Mouse (Mus musculus): ENCODE results near the gene Golga4. TPM values are rescaled to one million over a fixed set of nuclear protein-coding genes. Genes with fewer than 3 reads are reported as not detected.

Golga4 gene
- polyA plus RNA-seq, 1 experiment = 23.1 TPM

DNA sequence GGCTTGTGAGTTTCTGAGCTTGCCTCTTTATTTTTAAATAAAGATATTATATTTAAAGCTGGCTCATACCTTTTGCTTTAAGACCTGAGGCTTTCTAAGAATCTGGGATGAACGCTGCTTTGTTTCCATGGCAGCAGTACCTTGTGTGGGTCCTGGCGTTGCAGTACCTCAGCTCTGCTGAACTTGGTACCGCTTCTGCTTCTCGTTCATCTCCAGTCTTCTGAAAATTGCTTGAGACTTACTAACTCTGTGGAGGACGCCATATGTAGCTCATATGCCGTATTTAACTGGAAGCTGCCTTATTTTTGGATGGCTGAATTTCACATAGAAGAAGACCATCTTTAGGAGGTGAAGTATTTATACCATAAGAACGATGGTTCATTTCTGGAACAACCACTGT lies 2.5 kb downstream of the Golga4 start:
- H3K27ac ChIP-seq (ENCODE audit: insufficient read depth, low read depth, low read length) = no peak overlapping the region
- 65% methylated on average over 7 of the region's 7 CpGs for WGBS
- H3K4me3 ChIP-seq (ENCODE audit: insufficient read depth, low read depth, low read length) = no peak overlapping the region
- DNase-seq = no peak
- H3K27me3 ChIP-seq (replicated peaks; ENCODE audit: control insufficient read depth, insufficient read depth, low read length) = no peaks in the 10 kb centered on the region
- H3K36me3 ChIP-seq (ENCODE audit: control insufficient read depth, insufficient read depth, low read length) = no peaks in the 10 kb centered on the region
- TF ChIP-seq POLR2A (IDR thresholded peaks at IDR 0.05; ENCODE audit: low read depth, low read length) (no peak), CTCF (conservative IDR thresholded peaks at IDR 0.05; ENCODE audit: insufficient read depth, insufficient read length, low read depth, low read length) (no peak)
- peaks cover 53% of the 10 kb centered on the region for H3K4me1 ChIP-seq (ENCODE audit: control insufficient read depth, insufficient read depth, low read length)

GRCm38 (mm10) chr9:118510941-118511690 lies 5.0 kb downstream of the Golga4 start:
- peak; percentile 69 for DNase-seq
- TF ChIP-seq POLR2A (IDR thresholded peaks at IDR 0.05; ENCODE audit: low read depth, low read length) = no peak
- TF ChIP-seq CTCF (conservative IDR thresholded peaks at IDR 0.05; ENCODE audit: insufficient read depth, insufficient read length, low read depth, low read length) = no peak
- peak overlapping the region; percentile 87 for H3K27ac ChIP-seq (ENCODE audit: insufficient read depth, low read depth, low read length)
- peaks cover 7% of the 10 kb centered on the region for H3K36me3 ChIP-seq (ENCODE audit: control insufficient read depth, insufficient read depth, low read length)
- 35% methylated on average over 15 of the region's 15 CpGs for WGBS
- no peaks in the 10 kb centered on the region for H3K27me3 ChIP-seq (replicated peaks; ENCODE audit: control insufficient read depth, insufficient read depth, low read length)
- H3K4me3 ChIP-seq (ENCODE audit: insufficient read depth, low read depth, low read length) = no peak overlapping the region
- H3K4me1 ChIP-seq (ENCODE audit: control insufficient read depth, insufficient read depth, low read length) = peaks cover 40% of the 10 kb centered on the region

DNA sequence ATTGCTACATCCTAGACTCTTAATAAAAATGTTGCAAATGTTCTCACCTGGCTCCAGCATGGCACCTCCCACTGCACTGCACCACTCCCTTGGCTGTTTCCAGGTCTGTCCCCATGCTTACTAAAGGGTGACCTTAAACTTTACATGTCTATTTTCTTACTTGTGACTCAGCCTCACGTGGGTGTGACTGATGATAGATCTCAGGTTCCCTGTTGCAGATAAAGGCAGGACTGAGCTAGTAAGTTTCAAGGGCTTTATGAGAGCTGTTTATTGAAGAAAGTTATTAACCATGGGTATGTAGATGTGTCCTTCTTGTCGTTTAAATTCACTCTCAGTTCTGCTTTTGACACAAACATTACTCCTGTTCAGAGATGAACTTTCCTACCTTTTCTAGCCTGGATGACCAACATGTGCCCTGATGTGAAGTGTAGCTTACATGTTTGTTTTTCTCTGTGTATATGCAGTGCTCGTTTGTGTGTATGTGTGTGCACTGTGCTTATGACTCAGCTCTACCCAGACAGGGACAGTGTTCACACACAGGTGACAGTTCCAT lies 6.7 kb downstream of the Golga4 start:
- Histone ChIP-seq H3K4me1 (ENCODE audit: control insufficient read depth, insufficient read depth, low read length) (peaks cover 41% of the 10 kb centered on the region), H3K4me3 (ENCODE audit: insufficient read depth, low read depth, low read length) (no peak overlapping the region), H3K27me3 (replicated peaks; ENCODE audit: control insufficient read depth, insufficient read depth, low read length) (no peaks in the 10 kb centered on the region), H3K27ac (ENCODE audit: insufficient read depth, low read depth, low read length) (peak overlapping the region; percentile 81), H3K36me3 (ENCODE audit: control insufficient read depth, insufficient read depth, low read length) (peaks cover 7% of the 10 kb centered on the region)
- WGBS = 25% methylated on average over 3 of the region's 3 CpGs
- TF ChIP-seq CTCF (conservative IDR thresholded peaks at IDR 0.05; ENCODE audit: insufficient read depth, insufficient read length, low read depth, low read length) = no peak
- no peak for TF ChIP-seq POLR2A (IDR thresholded peaks at IDR 0.05; ENCODE audit: low read depth, low read length)
- peak; percentile 42 for DNase-seq

GRCm38 (mm10) chr9:118515476-118515875 lies 9.4 kb downstream of the Golga4 start:
- H3K27me3 ChIP-seq (replicated peaks; ENCODE audit: control insufficient read depth, insufficient read depth, low read length) = no peaks in the 10 kb centered on the region
- 88% methylated on average over 6 of the region's 6 CpGs for WGBS
- H3K4me1 ChIP-seq (ENCODE audit: control insufficient read depth, insufficient read depth, low read length) = peaks cover 36% of the 10 kb centered on the region
- H3K4me3 ChIP-seq (ENCODE audit: insufficient read depth, low read depth, low read length) = no peak overlapping the region
- no peak for DNase-seq
- peaks cover 7% of the 10 kb centered on the region for H3K36me3 ChIP-seq (ENCODE audit: control insufficient read depth, insufficient read depth, low read length)
- TF ChIP-seq POLR2A (IDR thresholded peaks at IDR 0.05; ENCODE audit: low read depth, low read length) = no peak
- TF ChIP-seq CTCF (conservative IDR thresholded peaks at IDR 0.05; ENCODE audit: insufficient read depth, insufficient read length, low read depth, low read length) = no peak
- H3K27ac ChIP-seq (ENCODE audit: insufficient read depth, low read depth, low read length) = no peak overlapping the region

DNA sequence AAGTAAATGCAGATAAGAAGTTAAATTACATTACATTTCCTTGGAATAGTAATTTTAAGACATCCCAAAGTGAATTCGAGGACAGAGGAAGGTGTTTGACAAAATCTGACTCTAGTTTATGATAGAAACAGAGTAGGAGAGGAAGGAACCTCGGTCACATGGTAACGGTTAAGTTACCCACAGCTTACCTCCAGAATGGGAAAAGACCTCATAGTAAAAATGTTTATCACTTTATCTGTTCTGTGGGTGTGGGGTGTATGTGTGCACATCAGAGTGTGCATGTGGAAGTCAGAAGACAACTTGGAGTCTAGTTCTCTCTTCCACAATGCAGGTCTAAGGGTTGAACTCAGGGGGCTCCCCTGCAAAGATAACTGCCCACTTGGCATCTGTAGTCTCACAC lies 10.1 kb downstream of the Golga4 start:
- Histone ChIP-seq H3K27me3 (replicated peaks; ENCODE audit: control insufficient read depth, insufficient read depth, low read length) (no peaks in the 10 kb centered on the region), H3K4me1 (ENCODE audit: control insufficient read depth, insufficient read depth, low read length) (peaks cover 29% of the 10 kb centered on the region), H3K4me3 (ENCODE audit: insufficient read depth, low read depth, low read length) (no peak overlapping the region), H3K27ac (ENCODE audit: insufficient read depth, low read depth, low read length) (no peak overlapping the region), H3K36me3 (ENCODE audit: control insufficient read depth, insufficient read depth, low read length) (peaks cover 7% of the 10 kb centered on the region)
- no peak for TF ChIP-seq CTCF (conservative IDR thresholded peaks at IDR 0.05; ENCODE audit: insufficient read depth, insufficient read length, low read depth, low read length)
- TF ChIP-seq POLR2A (IDR thresholded peaks at IDR 0.05; ENCODE audit: low read depth, low read length) = no peak
- 88% methylated on average over 3 of the region's 3 CpGs for WGBS
- no peak for DNase-seq

DNA sequence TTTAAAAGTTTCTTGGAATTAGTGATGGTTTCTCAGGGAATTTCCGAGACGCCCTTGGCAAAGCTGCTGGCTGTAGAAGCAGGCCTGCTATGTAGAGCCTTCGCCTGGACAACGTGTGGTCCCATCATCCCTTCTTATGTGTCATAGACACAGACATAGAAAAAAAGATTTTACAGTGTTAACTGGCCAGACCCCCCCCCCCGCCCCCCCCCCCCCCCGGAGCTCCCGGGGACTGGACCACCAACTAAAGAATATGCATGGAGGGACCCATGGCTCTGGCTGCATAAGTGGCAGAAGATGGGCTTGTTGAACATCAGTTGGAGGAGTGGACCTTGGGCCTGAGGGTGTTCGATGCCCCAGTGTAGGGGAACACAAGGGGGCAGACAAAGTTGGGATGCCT lies 11.6 kb downstream of the Golga4 start:
- H3K36me3 ChIP-seq (ENCODE audit: control insufficient read depth, insufficient read depth, low read length) = peaks cover 7% of the 10 kb centered on the region
- WGBS = 73% methylated on average over 8 of the region's 8 CpGs
- no peak overlapping the region for H3K27ac ChIP-seq (ENCODE audit: insufficient read depth, low read depth, low read length)
- peaks cover 19% of the 10 kb centered on the region for H3K4me1 ChIP-seq (ENCODE audit: control insufficient read depth, insufficient read depth, low read length)
- H3K4me3 ChIP-seq (ENCODE audit: insufficient read depth, low read depth, low read length) = no peak overlapping the region
- no peak for DNase-seq
- no peak for TF ChIP-seq POLR2A (IDR thresholded peaks at IDR 0.05; ENCODE audit: low read depth, low read length)
- no peaks in the 10 kb centered on the region for H3K27me3 ChIP-seq (replicated peaks; ENCODE audit: control insufficient read depth, insufficient read depth, low read length)

- H3K4me3 ChIP-seq (ENCODE audit: insufficient read depth, low read depth, low read length) = no peak overlapping the region
- 50% methylated on average over 8 of the region's 8 CpGs for WGBS
- H3K27me3 ChIP-seq (replicated peaks; ENCODE audit: control insufficient read depth, insufficient read depth, low read length) = no peaks in the 10 kb centered on the region
- no peak overlapping the region for H3K27ac ChIP-seq (ENCODE audit: insufficient read depth, low read depth, low read length)
- H3K36me3 ChIP-seq (ENCODE audit: control insufficient read depth, insufficient read depth, low read length) = peaks cover 7% of the 10 kb centered on the region
- DNase-seq = no peak
- no peak for TF ChIP-seq CTCF (conservative IDR thresholded peaks at IDR 0.05; ENCODE audit: insufficient read depth, insufficient read length, low read depth, low read length)
- no peak for TF ChIP-seq POLR2A (IDR thresholded peaks at IDR 0.05; ENCODE audit: low read depth, low read length)
- peaks cover 13% of the 10 kb centered on the region; the same call in 1 of the 2 replicates for H3K4me1 ChIP-seq (ENCODE audit: control insufficient read depth, insufficient read depth, low read length)
Measured at GRCm38 (mm10) chr9:118519101-118519500, 13.0 kb downstream of the Golga4 start.

Data from kidney, adult 2 months (tissue).